Mouse (Mus musculus) embryonic facial prominence, embryonic 11.5 days (tissue): Measurements from ENCODE around the gene Rab42. TPM values are rescaled to one million over a fixed set of nuclear protein-coding genes. Genes with fewer than 3 reads are reported as not detected.

Experiments
- polyA plus RNA-seq: library from polyadenylated mRNA; unstranded; fragments of >200 nt; fragmentation: Nextera tagmentation; extraction: Ambion mirVana; gene quantifications from 2 replicates; pipeline ENCODE4 v1.2.1, GENCODE M21; 2014

Rab42 gene
- polyA plus RNA-seq, 1 experiment from 2014 or later = 0.67 TPM

Other genes starting within 250 kb of the Rab42 start
- not detected in 2 replicates for gene Gm10300, start 228.7 kb downstream of the Rab42 start, polyA plus RNA-seq
- gene Epb41, start 228.1 kb downstream of the Rab42 start, polyA plus RNA-seq = 139 and 141 TPM in 2 replicates
- 0.11 and 0.18 TPM in 2 replicates for gene Oprd1, start 158.9 kb downstream of the Rab42 start, polyA plus RNA-seq
- gene Ythdf2, start 91.1 kb downstream of the Rab42 start, polyA plus RNA-seq = 159 and 173 TPM in 2 replicates
- 34.9 and 35.4 TPM in 2 replicates for gene Gmeb1, start 41.8 kb downstream of the Rab42 start, polyA plus RNA-seq
- gene Taf12, start 29.0 kb downstream of the Rab42 start, polyA plus RNA-seq = 60.5 and 64.6 TPM in 2 replicates
- gene Trnau1ap, start 26.2 kb upstream of the Rab42 start, polyA plus RNA-seq = 76.6 and 79.7 TPM in 2 replicates
- gene Rcc1, start 50.2 kb upstream of the Rab42 start, polyA plus RNA-seq = 60.6 and 61.5 TPM in 2 replicates
- 23.1 and 26.6 TPM in 2 replicates for gene Phactr4, start 119.1 kb upstream of the Rab42 start, polyA plus RNA-seq
- gene Med18, start 160.5 kb upstream of the Rab42 start, polyA plus RNA-seq = 22.7 and 25.2 TPM in 2 replicates
- 5.8 and 6.0 TPM in 2 replicates for gene Sesn2, start 207.1 kb upstream of the Rab42 start, polyA plus RNA-seq
- gene Atpif1, start 230.3 kb upstream of the Rab42 start, polyA plus RNA-seq = 1,114 and 1,125 TPM in 2 replicates
- 249 and 255 TPM in 2 replicates for gene Dnajc8, start 232.2 kb upstream of the Rab42 start, polyA plus RNA-seq